Mouse (Mus musculus): ENCODE data around the gene Zscan18. TPM values are rescaled to one million over a fixed set of nuclear protein-coding genes. Genes with fewer than 3 reads are reported as not detected.
"Not testable (repeated sequence)": the region's sequence is repeated elsewhere in the genome, so short reads cannot be mapped to it uniquely, and the experiment has no call there.

The Zscan18 gene
- total RNA-seq (2021) (1 to 10 TPM; 3.8 TPM), polyA plus RNA-seq (2012; rRNA removed) (1.4 and 2.3 TPM in 2 replicates)
- long read RNA-seq, partial matches to known transcripts, result 0 of 3 reads
- long read RNA-seq, other reads (novel, unspliced or antisense), result 1 of 3 reads

GRCm38 (mm10) chr7:12802866-12803726 lies at the start of gene Zscan18:
Gene Zscan18, minus strand, starts transcription at chr7:12803635.
- peak; percentile 89 for DNase-seq

GRCm38 (mm10) chr7:12835779-12836178 lies 32.3 kb upstream of the Zscan18 start:
- no peak for DNase-seq

GRCm38 (mm10) chr7:12835193-12835671 lies 31.8 kb upstream of the Zscan18 start:
- DNase-seq, result peak; percentile 41

GRCm38 (mm10) chr7:12834162-12835120 lies 31.0 kb upstream of the Zscan18 start, which contains the start of gene Zfp110:
Gene Zfp110, plus strand, starts transcription at chr7:12834761.
- DNase-seq, result peak; percentile 95

GRCm38 (mm10) chr7:12818521-12819295 lies 15.3 kb upstream of the Zscan18 start, which contains the start of gene Zfp329:
Gene Zfp329, minus strand, starts transcription at chr7:12818858.
- DNase-seq, result peak; percentile 92

GRCm38 (mm10) chr7:12815566-12815965 lies 12.1 kb upstream of the Zscan18 start:
- no peak for DNase-seq

GRCm38 (mm10) chr7:12803727-12804071 lies 264 bp upstream of the Zscan18 start:
- DNase-seq, result no peak

GRCm38 (mm10) chr7:12799554-12799953 lies 3.9 kb downstream of the Zscan18 start:
- no peak for DNase-seq

- no peak for DNase-seq
Measured at GRCm38 (mm10) chr7:12797971-12798370, 5.5 kb downstream of the Zscan18 start.

GRCm38 (mm10) chr7:12792624-12793023 lies 10.8 kb downstream of the Zscan18 start:
- DNase-seq, result not testable (repeated sequence)

- no peak for DNase-seq
Measured at GRCm38 (mm10) chr7:12788025-12788424, 15.4 kb downstream of the Zscan18 start.

GRCm38 (mm10) chr7:12787333-12787732 lies 16.1 kb downstream of the Zscan18 start:
- DNase-seq, result no peak

- DNase-seq, result peak; percentile 85
Measured at GRCm38 (mm10) chr7:12780151-12780830, 23.1 kb downstream of the Zscan18 start.

GRCm38 (mm10) chr7:12779782-12780150 lies 23.7 kb downstream of the Zscan18 start:
- DNase-seq, result no peak

GRCm38 (mm10) chr7:12779141-12779540 lies 24.3 kb downstream of the Zscan18 start:
- no peak for DNase-seq

- peak; percentile 4 for DNase-seq
Measured at GRCm38 (mm10) chr7:12774606-12775005, 28.8 kb downstream of the Zscan18 start.

- DNase-seq, result no peak
Measured at GRCm38 (mm10) chr7:12774111-12774510, 29.3 kb downstream of the Zscan18 start.

GRCm38 (mm10) chr7:12749431-12750198 lies 53.8 kb downstream of the Zscan18 start:
- no peak for DNase-seq

- DNase-seq, result no peak
Measured at GRCm38 (mm10) chr7:12734904-12735303, 68.5 kb downstream of the Zscan18 start, which contains the start of gene Vmn2r56. Gene Vmn2r56, minus strand, starts transcription at chr7:12735004.
